Mouse (Mus musculus): Measurements from ENCODE around the gene Gm42906. TPM values are rescaled to one million over a fixed set of nuclear protein-coding genes. Genes with fewer than 3 reads are reported as not detected.

The Gm42906 gene
- total RNA-seq, 1 experiment = not detected

DNA sequence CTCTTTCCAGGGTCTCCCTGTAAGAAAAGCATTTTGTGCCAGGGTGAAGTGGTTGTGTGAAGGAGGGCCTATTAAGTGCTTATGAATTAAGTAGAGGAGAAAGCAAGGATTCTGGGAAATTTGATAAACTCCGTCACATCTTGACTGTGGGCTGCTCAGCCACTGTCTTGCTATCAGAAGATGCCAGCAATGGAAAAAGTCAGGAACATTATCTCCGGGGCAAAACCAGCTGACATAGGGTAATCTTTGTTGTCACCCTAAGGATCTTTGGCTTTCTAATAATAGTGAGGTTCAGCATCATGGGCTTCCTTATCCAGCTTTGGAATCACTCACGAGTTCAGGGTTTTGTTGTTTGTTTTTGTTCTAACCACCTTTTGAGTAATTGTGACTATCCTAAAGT, 14.3 kb downstream of the Gm42906 start:
- H3K27ac ChIP-seq (ENCODE audit: insufficient read depth, low read depth, low read length, poor library complexity, severe bottlenecking) = no peak overlapping the region
- H3K4me1 ChIP-seq (ENCODE audit: control insufficient read depth in 2 of 2, insufficient read depth in 2 of 2, low read length in 2 of 2, poor library complexity in 1 of 2) = no peaks in the 10 kb centered on the region
- H3K36me3 ChIP-seq (ENCODE audit: control insufficient read depth, insufficient read depth, low read length, poor library complexity, severe bottlenecking) = no peaks in the 10 kb centered on the region
- in situ Hi-C loops (cut with MboI; ENCODE audit: low sequenced_read_pairs in 2 of 2, unreplicated experiment in 2 of 2) = no loop called here
- no peak overlapping the region for H3K4me3 ChIP-seq (ENCODE audit: insufficient read depth in 1 of 2, low read depth in 1 of 2, low read length in 2 of 2, poor library complexity in 1 of 2, severe bottlenecking in 1 of 2)
- DNase-seq (ENCODE audit: low read depth, low spot score) = no peak
- H3K9ac ChIP-seq (ENCODE audit: insufficient read depth, low read depth, low read length, poor library complexity, severe bottlenecking) = no peak overlapping the region
- no peaks in the 10 kb centered on the region for H3K9me3 ChIP-seq (ENCODE audit: control insufficient read depth, insufficient read depth, low read depth, low read length)
- TF ChIP-seq HCFC1 (IDR thresholded peaks at IDR 0.05; ENCODE audit: borderline replicate concordance, insufficient read depth, low read length) = no peak
- TF ChIP-seq CHD2 (IDR thresholded peaks at IDR 0.05; ENCODE audit: low read depth, low read length) = no peak
- TF ChIP-seq ZC3H11A (IDR thresholded peaks at IDR 0.05; ENCODE audit: borderline replicate concordance, low read depth, low read length) = no peak
- no peak for TF ChIP-seq MAFK (IDR thresholded peaks at IDR 0.05; ENCODE audit: insufficient read depth, low read depth, low read length)
- no peak for TF ChIP-seq ZNF384 (IDR thresholded peaks at IDR 0.05; ENCODE audit: low read depth, low read length)

DNA sequence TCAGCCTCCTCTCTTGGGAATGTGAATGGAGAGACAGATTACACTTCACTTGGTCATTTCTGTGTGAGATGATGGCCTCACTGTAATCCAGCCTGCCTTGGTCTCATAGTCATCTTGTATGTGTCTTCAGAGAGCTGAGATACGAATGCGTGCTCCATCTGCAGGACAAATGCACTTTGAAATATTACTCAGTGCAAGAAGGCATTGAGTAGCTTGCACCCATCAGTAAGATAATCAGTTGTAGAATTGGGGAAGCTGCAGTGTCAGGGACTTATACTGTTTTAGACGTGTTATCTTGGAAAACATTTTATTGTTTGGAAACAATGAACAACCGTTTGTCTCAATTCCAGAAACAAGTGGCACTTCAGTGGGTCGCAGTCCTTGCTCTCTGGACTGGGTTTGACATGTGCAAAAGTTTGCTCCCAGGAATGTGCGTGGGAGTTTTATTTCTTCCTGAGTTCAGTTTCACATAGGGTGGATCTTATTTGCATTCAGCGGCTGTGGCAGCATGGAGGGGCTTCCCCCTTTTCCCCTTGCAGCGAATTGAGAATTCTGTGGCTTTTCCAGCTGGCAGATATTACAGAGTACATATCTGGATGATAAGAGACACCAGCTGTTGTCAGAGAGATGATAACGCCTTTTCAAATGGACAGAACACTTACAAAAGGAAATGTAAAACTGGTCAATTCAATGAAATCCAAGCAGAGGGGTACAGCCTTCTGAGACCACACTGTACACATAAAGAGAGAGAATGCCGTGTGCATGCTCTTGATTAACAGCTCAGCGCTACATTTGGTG, 15.1 kb downstream of the Gm42906 start:
- no peak for DNase-seq (ENCODE audit: low read depth, low spot score)

GRCm38 (mm10) chr5:151410006-151410405, 18.0 kb downstream of the Gm42906 start:
- Histone ChIP-seq H3K9me3 (ENCODE audit: control insufficient read depth, insufficient read depth, low read depth, low read length) (no peaks in the 10 kb centered on the region), H3K36me3 (ENCODE audit: control insufficient read depth, insufficient read depth, low read length, poor library complexity, severe bottlenecking) (no peaks in the 10 kb centered on the region), H3K9ac (ENCODE audit: insufficient read depth, low read depth, low read length, poor library complexity, severe bottlenecking) (no peak overlapping the region), H3K4me1 (ENCODE audit: control insufficient read depth in 2 of 2, insufficient read depth in 2 of 2, low read length in 2 of 2, poor library complexity in 1 of 2) (no peaks in the 10 kb centered on the region), H3K4me3 (ENCODE audit: insufficient read depth in 1 of 2, low read depth in 1 of 2, low read length in 2 of 2, poor library complexity in 1 of 2, severe bottlenecking in 1 of 2) (no peak overlapping the region), H3K27ac (ENCODE audit: insufficient read depth, low read depth, low read length, poor library complexity, severe bottlenecking) (no peak overlapping the region)
- DNase-seq (ENCODE audit: low read depth, low spot score) = no peak
- in situ Hi-C loops (cut with MboI; ENCODE audit: low sequenced_read_pairs in 2 of 2, unreplicated experiment in 2 of 2) = no loop called here
- TF ChIP-seq ZNF384 (IDR thresholded peaks at IDR 0.05; ENCODE audit: low read depth, low read length) (no peak), CHD2 (IDR thresholded peaks at IDR 0.05; ENCODE audit: low read depth, low read length) (no peak), ZC3H11A (IDR thresholded peaks at IDR 0.05; ENCODE audit: borderline replicate concordance, low read depth, low read length) (no peak), MAFK (IDR thresholded peaks at IDR 0.05; ENCODE audit: insufficient read depth, low read depth, low read length) (no peak), HCFC1 (IDR thresholded peaks at IDR 0.05; ENCODE audit: borderline replicate concordance, insufficient read depth, low read length) (no peak)

More for the DNA sequence above, 15.1 kb downstream of the Gm42906 start:
- in situ Hi-C loops (cut with MboI; ENCODE audit: low sequenced_read_pairs in 2 of 2, unreplicated experiment in 2 of 2) = no loop called here
- no peak overlapping the region for H3K4me3 ChIP-seq (ENCODE audit: insufficient read depth in 1 of 2, low read depth in 1 of 2, low read length in 2 of 2, poor library complexity in 1 of 2, severe bottlenecking in 1 of 2)
- no peak overlapping the region for H3K9ac ChIP-seq (ENCODE audit: insufficient read depth, low read depth, low read length, poor library complexity, severe bottlenecking)
- no peak overlapping the region for H3K27ac ChIP-seq (ENCODE audit: insufficient read depth, low read depth, low read length, poor library complexity, severe bottlenecking)
- H3K9me3 ChIP-seq (ENCODE audit: control insufficient read depth, insufficient read depth, low read depth, low read length) = no peaks in the 10 kb centered on the region
- no peaks in the 10 kb centered on the region for H3K36me3 ChIP-seq (ENCODE audit: control insufficient read depth, insufficient read depth, low read length, poor library complexity, severe bottlenecking)
- TF ChIP-seq MAFK (IDR thresholded peaks at IDR 0.05; ENCODE audit: insufficient read depth, low read depth, low read length) (no peak), ZC3H11A (IDR thresholded peaks at IDR 0.05; ENCODE audit: borderline replicate concordance, low read depth, low read length) (no peak), HCFC1 (IDR thresholded peaks at IDR 0.05; ENCODE audit: borderline replicate concordance, insufficient read depth, low read length) (no peak), ZNF384 (IDR thresholded peaks at IDR 0.05; ENCODE audit: low read depth, low read length) (no peak), CHD2 (IDR thresholded peaks at IDR 0.05; ENCODE audit: low read depth, low read length) (no peak)
- H3K4me1 ChIP-seq (ENCODE audit: control insufficient read depth in 2 of 2, insufficient read depth in 2 of 2, low read length in 2 of 2, poor library complexity in 1 of 2) = no peaks in the 10 kb centered on the region

GRCm38 (mm10) chr5:151409282-151409681, 18.7 kb downstream of the Gm42906 start:
- Histone ChIP-seq H3K9ac (ENCODE audit: insufficient read depth, low read depth, low read length, poor library complexity, severe bottlenecking) (no peak overlapping the region), H3K9me3 (ENCODE audit: control insufficient read depth, insufficient read depth, low read depth, low read length) (no peaks in the 10 kb centered on the region), H3K27ac (ENCODE audit: insufficient read depth, low read depth, low read length, poor library complexity, severe bottlenecking) (no peak overlapping the region), H3K4me3 (ENCODE audit: insufficient read depth in 1 of 2, low read depth in 1 of 2, low read length in 2 of 2, poor library complexity in 1 of 2, severe bottlenecking in 1 of 2) (no peak overlapping the region), H3K36me3 (ENCODE audit: control insufficient read depth, insufficient read depth, low read length, poor library complexity, severe bottlenecking) (no peaks in the 10 kb centered on the region), H3K4me1 (ENCODE audit: control insufficient read depth in 2 of 2, insufficient read depth in 2 of 2, low read length in 2 of 2, poor library complexity in 1 of 2) (no peaks in the 10 kb centered on the region)
- in situ Hi-C loops (cut with MboI; ENCODE audit: low sequenced_read_pairs in 2 of 2, unreplicated experiment in 2 of 2) = no loop called here
- TF ChIP-seq ZNF384 (IDR thresholded peaks at IDR 0.05; ENCODE audit: low read depth, low read length) (no peak), ZC3H11A (IDR thresholded peaks at IDR 0.05; ENCODE audit: borderline replicate concordance, low read depth, low read length) (no peak), MAFK (IDR thresholded peaks at IDR 0.05; ENCODE audit: insufficient read depth, low read depth, low read length) (no peak), HCFC1 (IDR thresholded peaks at IDR 0.05; ENCODE audit: borderline replicate concordance, insufficient read depth, low read length) (no peak), CHD2 (IDR thresholded peaks at IDR 0.05; ENCODE audit: low read depth, low read length) (no peak)
- no peak for DNase-seq (ENCODE audit: low read depth, low spot score)

Data from ES-E14 (cell line).